Mouse (Mus musculus) myocyte (in vitro differentiated cells): ENCODE measurements at regions not wholly inside any gene's neighbourhood (a gene's known extent, or its start where the extent isn't known, plus 50 kb on each side); places are given as distances from the start of the nearest gene placed in this dataset.

Source experiments
- H3K27me3 ChIP-seq: one replicate; pipeline ENCODE4 v1.6.1; 2011; ENCODE audit not compliant: control insufficient read depth, insufficient read depth, insufficient read length
- H3K36me3 ChIP-seq: one replicate; pipeline ENCODE4 v1.6.1; 2011; ENCODE audit not compliant: control insufficient read depth, insufficient read depth
- H3K4me2 ChIP-seq: one replicate; pipeline ENCODE4 v1.6.1; 2011; ENCODE audit warnings: low read depth, control low read depth
- H3K4me3 ChIP-seq: one replicate; pipeline ENCODE4 v1.5.1; 2011; ENCODE audit warnings: mild to moderate bottlenecking, control low read depth, moderate library complexity
- H3K79me2 ChIP-seq: one replicate; pipeline ENCODE4 v1.6.1; 2011; ENCODE audit not compliant: control insufficient read depth, insufficient read depth
- H3ac ChIP-seq: one replicate; pipeline ENCODE4 v1.6.1; 2011; ENCODE audit not compliant: control insufficient read depth, insufficient read length
- CEBPB ChIP-seq: IDR thresholded peaks from 2 replicates; pipeline ENCODE4 v1.6.1; 2011; ENCODE audit warnings: mild to moderate bottlenecking, moderate library complexity; ENCODE audit not compliant: poor library complexity, insufficient read depth, severe bottlenecking
- E2F4 ChIP-seq: IDR thresholded peaks from one replicate; pipeline ENCODE4 v1.6.1; 2011; ENCODE audit warnings: mild to moderate bottlenecking, control low read depth, moderate library complexity; ENCODE audit not compliant: insufficient read depth
- MAX ChIP-seq: IDR thresholded peaks from one replicate; pipeline ENCODE4 v1.6.1; 2011; ENCODE audit warnings: low read depth, mild to moderate bottlenecking, control low read depth
- MYOD1 ChIP-seq, 3 experiments: IDR thresholded peaks; one replicate each; pipeline ENCODE4 v1.6.1; 2011; ENCODE audit warnings: control low read depth in 2 of 3, low read depth in 2 of 3, mild to moderate bottlenecking in 2 of 3, moderate library complexity in 1 of 3; ENCODE audit not compliant: insufficient read length in 2 of 3, control insufficient read depth in 1 of 3
- MYOG ChIP-seq, 3 experiments: IDR thresholded peaks; one replicate each; pipeline ENCODE4 v1.6.1; 2011; ENCODE audit warnings: control low read depth in 2 of 3, low read depth in 2 of 3, mild to moderate bottlenecking in 2 of 3; ENCODE audit not compliant: insufficient read length in 2 of 3, control insufficient read depth in 1 of 3, insufficient read depth in 1 of 3
- POLR2A ChIP-seq: IDR thresholded peaks from one replicate; pipeline ENCODE4 v1.6.1; 2011; ENCODE audit warnings: low read depth, mild to moderate bottlenecking, control low read depth, moderate library complexity; ENCODE audit not compliant: insufficient read length
- POLR2AphosphoS2 ChIP-seq: IDR thresholded peaks from one replicate; pipeline ENCODE4 v1.6.1; 2011; ENCODE audit warnings: low read depth, control low read depth; ENCODE audit not compliant: insufficient read length
- REST ChIP-seq: IDR thresholded peaks from one replicate; pipeline ENCODE4 v1.6.1; 2011; ENCODE audit warnings: mild to moderate bottlenecking, control low read depth, moderate library complexity; ENCODE audit not compliant: insufficient read depth, insufficient read length
- SRF ChIP-seq: IDR thresholded peaks from one replicate; pipeline ENCODE4 v1.6.1; 2011; ENCODE audit warnings: low read depth; ENCODE audit not compliant: control insufficient read depth, insufficient read length
- TCF12 ChIP-seq: IDR thresholded peaks from one replicate; pipeline ENCODE4 v1.6.1; 2011; ENCODE audit warnings: mild to moderate bottlenecking, control low read depth; ENCODE audit not compliant: poor library complexity, insufficient read depth, severe bottlenecking
- TCF3 ChIP-seq: IDR thresholded peaks from one replicate; pipeline ENCODE4 v1.6.1; 2011; ENCODE audit warnings: low read depth, control low read depth; ENCODE audit not compliant: insufficient read length
- USF1 ChIP-seq: IDR thresholded peaks from one replicate; pipeline ENCODE4 v1.6.1; 2011; ENCODE audit warnings: low read depth, mild to moderate bottlenecking, control low read depth, moderate library complexity

DNA sequence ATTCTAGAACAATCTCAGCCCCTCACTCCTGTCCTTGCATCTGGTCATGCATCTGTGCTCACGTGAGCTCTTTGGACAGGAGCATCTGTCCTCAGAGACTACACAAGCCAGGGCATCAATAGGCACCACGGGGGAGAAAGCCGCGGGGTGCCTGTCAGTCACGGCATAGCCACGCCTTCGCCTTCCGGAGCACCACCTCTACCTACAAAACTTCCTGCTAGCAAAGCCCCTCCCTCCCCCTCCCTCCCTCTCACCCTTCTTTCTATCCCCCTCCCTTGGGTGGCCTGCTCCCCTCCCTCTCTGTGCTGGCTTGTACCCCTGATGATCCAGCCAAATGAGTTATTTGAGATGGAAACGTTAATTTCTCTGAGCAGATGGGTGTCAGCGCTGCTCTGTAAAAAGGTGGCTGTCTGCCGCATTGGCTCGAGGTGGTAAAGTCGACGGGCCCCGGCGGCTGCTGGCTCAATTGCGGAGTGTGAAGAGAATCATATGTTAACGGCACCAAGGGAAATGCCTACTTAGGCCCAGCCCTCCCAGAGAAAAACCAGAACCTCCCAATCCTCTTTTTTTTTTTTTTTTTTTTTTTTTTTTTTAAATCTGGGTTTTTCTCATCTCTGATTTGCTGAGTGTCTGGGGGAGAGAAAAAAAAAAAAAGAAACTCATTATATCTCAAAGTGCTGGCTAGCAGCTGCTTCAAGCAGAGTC, 82.0 kb downstream of the 2410131K14Rik start:
- H3K36me3 ChIP-seq, result no peaks in the 10 kb centered on the region
- H3K27me3 ChIP-seq, result no peaks in the 10 kb centered on the region
- peak overlapping the region; percentile 6 for H3K4me3 ChIP-seq
- TF ChIP-seq REST (no peak), MAX (no peak), CEBPB (no peak), MYOG (IDR thresholded peaks at IDR 0.05; ENCODE audit: control insufficient read depth in 1 of 3, insufficient read depth in 1 of 3, insufficient read length in 2 of 3, low read depth in 2 of 3) (no peak), MYOD1 (IDR thresholded peaks at IDR 0.05; ENCODE audit: control insufficient read depth in 1 of 3, insufficient read length in 2 of 3, low read depth in 2 of 3) (no peak), TCF3 (no peak), E2F4 (no peak), POLR2AphosphoS2 (no peak), USF1 (no peak), TCF12 (no peak), POLR2A (no peak)
- no peak overlapping the region for H3ac ChIP-seq
- H3K79me2 ChIP-seq, result no peaks in the 10 kb centered on the region
- H3K4me2 ChIP-seq, result peak overlapping the region; percentile 68

DNA sequence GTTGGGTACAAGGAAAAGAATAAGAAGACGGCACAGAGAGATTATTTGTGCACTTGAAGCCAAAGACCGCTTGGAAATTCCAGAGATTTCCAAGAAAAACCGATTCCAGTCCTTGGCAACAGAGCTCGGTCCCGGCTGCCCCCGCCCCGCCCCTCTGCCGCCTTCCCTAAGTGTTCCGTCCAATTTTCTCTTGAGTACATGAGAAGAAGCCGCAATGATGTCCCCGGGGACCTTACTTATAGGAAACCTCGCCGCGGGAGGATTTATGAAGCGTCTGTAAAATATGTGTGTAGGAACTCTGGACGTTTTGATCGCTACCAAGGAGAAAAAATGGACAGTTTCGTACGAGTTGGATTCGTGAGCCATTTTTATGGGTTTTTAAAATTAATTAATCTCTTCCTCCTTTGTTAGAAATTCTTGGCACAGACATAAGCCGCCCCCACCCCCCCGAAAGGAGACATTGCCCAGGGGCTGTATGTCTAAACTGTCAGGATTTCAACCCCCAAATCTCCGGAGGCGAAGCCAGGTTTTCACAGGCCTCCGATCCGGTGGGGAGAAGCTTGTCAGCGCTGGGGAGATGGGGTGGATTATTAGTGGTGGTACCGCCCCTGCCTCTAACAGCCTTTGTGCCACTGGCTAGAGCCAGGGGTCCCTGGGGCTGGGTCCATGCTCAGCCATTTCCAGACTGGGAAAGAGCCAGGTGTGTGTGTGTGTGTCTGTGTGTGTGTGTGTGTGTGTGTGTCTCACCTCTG, 83.1 kb downstream of the 2410131K14Rik start:
- Histone ChIP-seq H3ac (no peak overlapping the region), H3K4me2 (peak overlapping the region; percentile 68), H3K4me3 (peak overlapping the region; percentile 6), H3K27me3 (no peaks in the 10 kb centered on the region), H3K79me2 (no peaks in the 10 kb centered on the region), H3K36me3 (no peaks in the 10 kb centered on the region)
- TF ChIP-seq MYOG (IDR thresholded peaks at IDR 0.05; ENCODE audit: control insufficient read depth in 1 of 3, insufficient read depth in 1 of 3, insufficient read length in 2 of 3, low read depth in 2 of 3) (no peak), USF1 (no peak), REST (no peak), CEBPB (no peak), E2F4 (no peak), TCF3 (no peak), MYOD1 (IDR thresholded peaks at IDR 0.05; ENCODE audit: control insufficient read depth in 1 of 3, insufficient read length in 2 of 3, low read depth in 2 of 3) (no peak), SRF (no peak)

DNA sequence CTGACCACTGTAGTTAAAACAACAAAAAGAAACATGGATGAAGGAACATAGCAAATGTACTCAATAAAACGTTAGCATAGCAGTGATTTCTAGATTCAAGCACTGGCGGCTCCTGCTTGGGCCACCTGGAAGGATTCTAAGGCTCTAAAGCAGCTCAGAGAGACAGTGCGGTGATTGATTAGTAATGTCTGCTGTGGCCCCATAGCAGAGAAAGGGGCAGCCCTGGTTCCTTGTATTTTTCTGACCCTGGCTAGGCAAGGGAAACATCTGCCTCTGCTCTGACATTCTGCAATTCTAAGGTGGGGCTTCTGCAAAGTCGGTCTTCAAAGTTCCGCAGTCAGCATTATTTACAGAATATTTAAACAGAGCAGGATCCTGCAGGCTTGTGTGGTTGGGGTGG, 84.1 kb downstream of the 2410131K14Rik start:
- Histone ChIP-seq H3K36me3 (no peaks in the 10 kb centered on the region), H3K4me2 (no peak overlapping the region), H3K79me2 (no peaks in the 10 kb centered on the region), H3K4me3 (no peak overlapping the region), H3ac (no peak overlapping the region), H3K27me3 (no peaks in the 10 kb centered on the region)
- no peak for TF ChIP-seq MYOD1 (IDR thresholded peaks at IDR 0.05; ENCODE audit: control insufficient read depth in 1 of 3, insufficient read length in 2 of 3, low read depth in 2 of 3)
- no peak for TF ChIP-seq POLR2AphosphoS2
- no peak for TF ChIP-seq E2F4
- TF ChIP-seq USF1, result no peak
- no peak for TF ChIP-seq SRF
- TF ChIP-seq POLR2A, result no peak
- no peak for TF ChIP-seq TCF3
- no peak for TF ChIP-seq MAX
- TF ChIP-seq CEBPB, result no peak
- no peak for TF ChIP-seq TCF12
- no peak for TF ChIP-seq REST
- no peak for TF ChIP-seq MYOG (IDR thresholded peaks at IDR 0.05; ENCODE audit: control insufficient read depth in 1 of 3, insufficient read depth in 1 of 3, insufficient read length in 2 of 3, low read depth in 2 of 3)

DNA sequence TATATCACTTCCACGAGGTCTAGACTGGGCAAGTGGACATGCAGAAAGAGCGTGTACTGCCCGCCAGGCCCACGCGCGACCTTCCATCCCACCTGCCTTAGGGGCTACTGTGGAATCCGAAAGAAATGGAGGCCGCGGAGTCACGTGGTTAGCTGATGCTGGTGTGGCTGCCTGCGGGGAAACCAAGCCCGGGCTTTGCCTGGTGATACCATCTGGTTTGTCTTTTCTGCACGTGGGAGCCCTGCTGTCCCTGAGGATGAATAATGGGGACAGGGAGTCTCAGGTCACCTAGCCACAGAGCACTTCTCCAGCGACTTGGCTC, 86.2 kb downstream of the 2410131K14Rik start:
- Histone ChIP-seq H3K79me2 (no peaks in the 10 kb centered on the region), H3K36me3 (no peaks in the 10 kb centered on the region), H3K4me2 (peak overlapping the region; percentile 90), H3K4me3 (peak overlapping the region; percentile 13), H3K27me3 (no peaks in the 10 kb centered on the region), H3ac (no peak overlapping the region)
- TF ChIP-seq CEBPB (no peak), SRF (no peak), POLR2AphosphoS2 (no peak), TCF12 (no peak), TCF3 (no peak), E2F4 (no peak), MYOG (IDR thresholded peaks at IDR 0.05; ENCODE audit: control insufficient read depth in 1 of 3, insufficient read depth in 1 of 3, insufficient read length in 2 of 3, low read depth in 2 of 3) (no peak), USF1 (no peak), MYOD1 (IDR thresholded peaks at IDR 0.05; ENCODE audit: control insufficient read depth in 1 of 3, insufficient read length in 2 of 3, low read depth in 2 of 3) (no peak), REST (no peak)
